Mouse (Mus musculus) B cell, adult 2 months (primary cell): ENCODE measurements at regions not wholly inside any gene's neighbourhood (a gene's known extent, or its start where the extent isn't known, plus 50 kb on each side); places are given as distances from the start of the nearest gene placed in this dataset.

Source experiments
- DNase-seq, 2 experiments: peaks; one replicate each; pipeline ENCODE4 v3.0.0; 2022

- DNase-seq = no peak
Observed at GRCm38 (mm10) chr14:99743625-99744297, 445.3 kb downstream of the Klf5 start.

DNA sequence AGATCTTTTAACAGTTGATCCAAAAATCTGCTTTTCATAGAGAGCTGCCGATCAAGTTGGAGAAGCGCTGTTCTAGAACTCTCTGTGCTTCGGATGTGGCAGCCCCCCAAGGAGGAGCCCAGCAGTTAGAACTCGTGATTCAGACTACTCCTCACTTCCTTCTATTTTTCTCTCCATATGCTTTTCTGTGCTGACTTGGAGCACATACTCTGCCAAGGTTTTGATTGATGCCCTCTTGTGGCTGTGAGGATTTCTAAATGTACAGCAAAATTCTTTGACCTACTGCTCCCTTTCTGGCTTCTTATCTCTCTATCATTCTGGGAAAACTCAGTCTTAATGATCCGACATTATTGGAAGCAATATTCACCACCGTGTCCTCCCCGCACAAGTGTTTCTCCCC, 446.7 kb downstream of the Klf5 start:
- DNase-seq = no peak

DNA sequence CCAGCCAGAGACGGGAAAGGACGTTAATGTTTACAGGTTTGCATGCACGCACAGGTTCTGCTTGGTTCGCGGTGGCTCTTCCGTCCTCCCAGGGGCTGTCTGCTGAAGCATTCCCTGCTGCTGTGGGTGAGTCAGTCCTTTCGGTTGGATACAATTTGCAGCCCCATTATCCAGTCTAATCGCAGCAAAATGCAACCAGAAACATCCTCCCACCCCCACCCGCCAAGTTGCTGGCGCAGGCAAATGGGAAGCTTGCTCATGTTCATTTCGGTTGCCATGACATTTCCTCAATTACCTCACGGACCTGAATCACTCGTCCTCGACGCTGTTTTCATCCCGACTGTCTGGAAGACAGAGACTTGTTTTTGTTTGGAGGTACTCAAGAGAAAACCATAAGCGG, 449.7 kb downstream of the Klf5 start:
- no peak for DNase-seq

DNA sequence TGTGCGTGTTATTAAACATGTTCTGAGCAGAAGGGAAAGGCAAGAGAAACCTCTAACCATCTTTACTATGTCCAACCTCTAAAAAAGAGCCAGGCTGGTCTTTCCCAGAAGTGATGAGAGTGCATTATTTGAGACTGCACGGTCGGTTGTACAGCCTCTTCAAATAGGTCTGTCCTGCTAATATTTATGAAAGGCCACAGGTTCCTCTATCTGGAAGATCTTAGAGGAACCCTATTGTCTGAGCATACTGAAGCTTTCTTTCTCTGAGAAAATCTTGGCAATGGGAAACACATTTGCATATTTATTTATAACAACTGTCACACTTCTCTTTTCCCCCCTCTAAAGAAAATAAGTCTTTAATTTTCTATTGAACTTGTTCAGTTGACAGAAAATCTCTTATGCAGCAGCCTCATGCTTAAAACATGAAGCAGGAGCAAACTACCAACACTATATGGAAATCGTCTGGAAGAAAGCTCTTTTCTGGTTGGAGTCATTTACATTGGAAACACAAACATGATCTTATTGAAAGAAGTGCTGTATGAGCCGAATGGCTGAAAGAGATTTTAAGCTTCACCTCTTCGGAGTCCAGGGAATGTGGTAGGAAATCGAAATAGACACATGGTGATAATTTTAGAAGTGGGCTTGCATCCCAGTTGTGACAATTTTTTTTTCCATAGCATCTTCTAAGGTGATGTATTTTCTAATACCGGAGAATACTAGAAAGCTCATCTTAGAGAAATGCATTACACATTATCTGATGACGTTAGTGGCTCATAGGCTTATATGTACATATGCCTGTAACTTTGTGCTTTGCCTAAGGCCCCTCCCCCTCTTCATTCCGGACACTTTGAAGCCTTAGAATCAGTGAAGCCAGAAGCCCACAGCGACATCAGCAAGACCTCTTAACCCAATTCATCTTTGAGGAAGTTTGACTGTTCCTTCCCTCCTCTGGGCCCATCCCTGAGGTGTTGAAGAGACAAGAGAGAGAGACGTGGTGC, 451.1 kb downstream of the Klf5 start:
- no peak for DNase-seq

DNA sequence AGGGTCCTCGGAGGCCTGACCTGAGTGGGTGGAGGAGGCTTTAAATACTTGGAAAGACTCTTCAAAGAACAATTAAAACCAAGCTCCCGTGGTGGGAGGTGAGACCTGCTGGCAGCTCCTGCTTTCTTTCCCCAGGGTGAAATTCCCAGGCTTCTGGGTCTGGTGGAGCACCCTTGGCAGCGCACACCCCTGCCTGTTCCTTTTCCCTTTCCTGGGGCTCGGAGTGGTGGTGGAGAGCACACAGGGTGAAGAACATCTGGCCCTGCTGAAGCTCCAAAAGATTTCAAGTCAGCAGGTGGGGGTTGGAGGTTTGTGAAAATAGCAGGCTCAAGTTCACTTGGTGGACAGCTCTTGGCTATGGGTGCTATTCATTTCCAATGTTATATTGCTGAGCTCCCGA, 459.6 kb downstream of the Klf5 start:
- DNase-seq = no peak

GRCm38 (mm10) chr14:99763336-99763735, 464.8 kb downstream of the Klf5 start:
- no peak for DNase-seq

DNA sequence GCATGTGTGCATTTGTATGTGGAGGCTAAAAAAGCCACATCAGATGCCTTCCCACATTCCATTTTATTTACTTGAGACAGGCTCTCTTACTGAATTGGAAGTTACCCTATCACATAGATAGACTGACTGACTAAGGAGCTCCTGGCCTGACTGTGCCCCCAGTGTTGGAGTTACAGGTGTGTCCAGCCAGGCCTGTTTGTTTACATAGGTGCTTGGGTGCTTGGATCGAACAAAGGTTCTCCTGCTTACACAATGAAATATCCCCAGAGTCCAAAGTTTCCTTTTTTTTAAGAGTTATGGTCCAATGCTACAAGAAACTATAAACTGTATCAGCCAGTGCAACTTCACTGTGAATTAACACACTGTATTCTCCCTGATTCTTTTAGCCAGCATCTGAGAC, 472.5 kb downstream of the Klf5 start:
- no peak for DNase-seq

DNA sequence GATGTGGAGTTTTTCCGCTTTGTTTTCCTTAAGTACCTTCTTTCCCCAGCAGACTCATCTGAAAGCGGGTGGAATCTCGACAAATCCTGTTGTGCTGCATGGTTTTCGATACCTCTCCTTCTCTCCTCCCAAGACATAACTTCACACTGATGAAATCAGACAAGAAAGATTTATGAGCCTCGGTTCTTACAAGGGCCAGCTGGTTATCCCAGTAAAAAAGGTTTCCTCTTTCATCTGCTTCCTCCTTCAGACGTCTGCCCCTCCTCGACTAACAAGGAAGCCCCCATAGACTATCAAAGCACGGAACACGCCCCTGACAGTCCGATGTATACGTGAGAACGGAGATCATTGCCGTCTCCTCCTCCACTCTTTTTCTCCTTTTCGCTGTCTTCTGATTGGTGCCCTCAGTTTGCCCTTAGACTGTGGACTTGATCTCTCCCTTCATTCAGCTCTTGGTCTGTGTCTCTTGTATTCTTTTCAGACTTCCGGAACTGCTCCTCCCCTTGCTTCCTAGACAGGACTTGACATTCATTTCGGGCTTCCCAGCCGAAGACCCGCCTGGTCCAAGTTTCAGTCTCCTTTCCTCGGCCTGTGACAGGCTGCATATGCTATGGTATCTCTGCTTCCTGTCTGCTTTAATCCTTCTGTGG, 474.4 kb downstream of the Klf5 start:
- no peak for DNase-seq

- no peak for DNase-seq
Observed at GRCm38 (mm10) chr14:99778477-99778876, 480.0 kb downstream of the Klf5 start.

GRCm38 (mm10) chr14:99778957-99779356, 480.5 kb downstream of the Klf5 start:
- DNase-seq = no peak

DNA sequence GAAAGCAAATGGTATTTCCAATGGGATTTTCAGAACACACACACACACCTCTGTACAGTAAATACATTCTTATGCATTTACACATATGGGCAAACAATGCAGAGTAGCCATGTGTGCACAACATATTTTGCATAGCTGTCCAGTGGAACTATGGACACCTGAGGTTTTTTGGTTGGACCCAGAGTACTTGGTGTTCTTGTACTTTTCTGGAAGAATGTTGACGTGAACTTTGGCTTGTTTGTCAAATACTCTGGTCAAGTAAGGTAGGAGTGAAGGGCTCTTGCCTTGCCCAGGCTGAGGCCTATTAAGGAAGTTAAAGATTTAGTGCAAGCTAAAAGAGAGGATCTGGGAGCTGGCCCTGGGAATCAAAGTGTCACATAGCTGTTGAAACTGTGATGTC, 485.2 kb downstream of the Klf5 start:
- DNase-seq = no peak

- DNase-seq = no peak
Observed at GRCm38 (mm10) chr14:99785106-99785505, 486.6 kb downstream of the Klf5 start.

DNA sequence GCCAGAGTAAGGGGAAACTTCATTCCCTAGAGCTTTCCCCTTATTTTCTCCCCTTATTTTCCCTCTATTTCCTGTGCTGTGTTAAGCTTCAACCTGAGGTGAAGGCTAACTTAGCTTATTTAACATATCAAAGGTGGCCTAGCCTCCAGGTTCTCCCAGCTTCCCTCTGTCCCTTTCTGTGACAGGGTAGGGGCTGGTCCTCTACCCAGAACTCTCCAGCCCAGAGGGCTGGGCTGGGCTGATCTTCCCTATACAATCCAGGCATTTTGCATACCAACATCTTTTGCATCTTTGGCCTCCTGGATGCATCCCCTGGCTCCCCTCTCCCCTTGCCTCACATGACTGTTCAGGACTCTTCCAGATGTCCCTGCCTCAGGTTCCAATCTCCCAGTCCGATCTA, 487.9 kb downstream of the Klf5 start:
- no peak for DNase-seq

GRCm38 (mm10) chr14:99788185-99788584, 489.7 kb downstream of the Klf5 start:
- no peak for DNase-seq

- DNase-seq = no peak
Observed at GRCm38 (mm10) chr14:99796293-99796692, 488.2 kb downstream of the Klf12 start.

GRCm38 (mm10) chr14:99806052-99806451, 478.4 kb downstream of the Klf12 start:
- no peak for DNase-seq

GRCm38 (mm10) chr14:99806599-99806998, 477.9 kb downstream of the Klf12 start:
- no peak for DNase-seq

DNA sequence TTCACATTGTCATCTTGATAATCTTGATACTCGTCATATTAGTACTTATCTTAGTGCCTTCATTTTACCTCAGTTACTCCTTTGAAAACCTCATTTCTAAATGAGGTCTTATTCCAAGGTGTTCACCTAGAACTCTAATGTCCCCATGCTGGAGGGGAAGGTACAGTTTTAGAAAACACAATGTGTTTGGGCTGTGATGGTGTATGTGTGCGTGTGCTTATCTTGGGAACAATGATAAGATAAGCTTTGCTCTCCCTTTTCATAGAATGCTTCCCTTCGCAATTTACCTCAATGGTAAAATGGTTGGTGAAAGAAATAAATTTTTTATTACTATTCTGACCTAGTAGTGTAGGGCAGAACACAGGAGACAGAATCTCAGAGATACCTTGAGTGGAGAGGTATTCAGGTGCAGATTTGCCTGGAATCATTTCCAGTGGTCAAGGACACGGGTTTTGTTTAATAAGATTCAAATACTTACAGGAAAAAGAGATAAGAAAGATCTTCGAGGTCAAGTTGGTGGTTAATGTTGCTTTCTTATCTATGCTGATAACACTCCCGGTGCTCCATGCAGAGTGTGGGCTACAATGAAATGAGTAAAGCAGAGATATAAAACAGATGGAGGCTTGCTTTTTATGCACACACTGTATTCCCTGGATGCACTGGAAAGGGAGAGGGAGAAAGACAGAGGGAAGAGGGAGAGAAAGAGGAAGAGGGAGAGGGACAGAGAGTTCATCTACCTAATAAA, 471.6 kb downstream of the Klf12 start:
- no peak for DNase-seq
